Mouse (Mus musculus): Measurements from ENCODE around the gene Cenpb.

DNA sequence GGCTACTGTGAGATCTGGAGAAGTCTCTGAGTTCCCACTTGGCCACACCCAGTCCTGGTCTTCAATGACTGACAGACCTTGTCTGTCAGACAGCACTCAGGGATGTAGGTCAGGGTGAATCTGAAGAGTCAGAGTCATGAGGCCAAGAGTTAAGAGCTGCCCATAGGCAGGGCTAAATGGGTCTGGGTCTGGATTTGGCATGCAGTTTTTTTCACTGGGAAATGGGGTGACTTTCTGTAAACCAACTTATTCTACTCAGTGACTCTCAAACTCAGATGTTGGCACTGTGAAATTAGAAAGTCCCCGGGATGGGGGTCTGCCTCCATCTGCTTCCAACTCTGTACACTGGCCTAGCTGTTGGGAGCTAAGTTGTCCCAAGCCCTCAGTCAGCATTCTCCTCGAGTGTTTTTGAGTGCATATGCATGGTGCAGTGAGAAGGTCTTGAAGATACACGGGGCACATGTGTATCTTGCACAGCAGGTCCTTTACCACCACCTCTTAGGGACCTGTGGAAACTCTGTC lies 51.2 kb downstream of the Cenpb start:
- TF ChIP-seq CTCF (IDR thresholded peaks at IDR 0.05; ENCODE audit: low read depth) (no peak), EP300 (optimal IDR thresholded peaks at IDR 0.05) (no peak)
